Mouse (Mus musculus) liver, adult 2 months (tissue): ENCODE measurements around the gene 2310034G01Rik. TPM values are rescaled to one million over a fixed set of nuclear protein-coding genes. Genes with fewer than 3 reads are reported as not detected.

Experiments
- DNase-seq: peaks from one replicate; pipeline ENCODE4 v3.0.0-alpha.2; 2011; ENCODE audit warnings: low read depth, low spot score; ENCODE audit errors: extremely low read depth
- H3K27ac ChIP-seq: fragments of 200-500 bp; replicated peaks from 2 replicates; pipeline ENCODE4 v1.5.1; 2012; ENCODE audit warnings: low read depth, mild to moderate bottlenecking, control low read depth, inconsistent platforms, low read length; ENCODE audit not compliant: insufficient read depth
- H3K27me3 ChIP-seq: fragments of 200-500 bp; 2 replicates; pipeline ENCODE4 v1.6.1; 2012; ENCODE audit warnings: mild to moderate bottlenecking, moderate library complexity, low read length, inconsistent platforms; ENCODE audit not compliant: control insufficient read depth, insufficient read depth
- H3K36me3 ChIP-seq: fragments of 200-500 bp; 2 replicates; pipeline ENCODE4 v1.6.1; 2012; ENCODE audit warnings: low read length, inconsistent platforms; ENCODE audit not compliant: control insufficient read depth, insufficient read depth
- H3K4me1 ChIP-seq: fragments of 200-500 bp; 2 replicates; pipeline ENCODE4 v1.6.1; 2011; ENCODE audit warnings: low read length; ENCODE audit not compliant: control insufficient read depth, insufficient read depth
- H3K4me3 ChIP-seq: fragments of 200-500 bp; 2 replicates; pipeline ENCODE4 v1.5.1; 2011; ENCODE audit warnings: low read depth, mild to moderate bottlenecking, control low read depth, low read length, moderate library complexity; ENCODE audit not compliant: insufficient read depth
- H3K79me2 ChIP-seq: fragments of 200-500 bp; 2 replicates; pipeline ENCODE4 v1.6.1; 2012; ENCODE audit warnings: inconsistent platforms, mild to moderate bottlenecking, low read length, moderate library complexity; ENCODE audit not compliant: control insufficient read depth, insufficient read depth
- H3K9ac ChIP-seq: fragments of 200-500 bp; 2 replicates; pipeline ENCODE4 v1.6.1; 2012; ENCODE audit warnings: low read depth, mild to moderate bottlenecking, control low read depth, inconsistent platforms, low read length
- CTCF ChIP-seq: fragments of 200-500 bp; IDR thresholded peaks from 2 replicates; pipeline ENCODE4 v1.5.1; 2011; ENCODE audit warnings: low read depth, low read length, control low read depth
- POLR2A ChIP-seq: fragments of 200-500 bp; IDR thresholded peaks from 2 replicates; pipeline ENCODE4 v1.6.1; 2011; ENCODE audit warnings: low read length, control low read depth; ENCODE audit not compliant: insufficient read depth; ENCODE audit errors: extremely low read depth
- WGBS: fragments of 180-500 bp; shearing (Covaris S2); methylation state at CpG from one replicate; pipeline ENCODE4 v1.1.7; 2018; 5-methylcytosine and 5-hydroxymethylcytosine counted together
- polyA plus RNA-seq: library from polyadenylated mRNA; depleted of rRNA; stranded (reverse); fragments of >200 nt; gene quantifications from 2 replicates; pipeline ENCODE4 v1.2.3, GENCODE M21; 2012
- total RNA-seq: library from RNA; depleted of rRNA; stranded (reverse); fragments of >200 nt; gene quantifications from 2 replicates; pipeline ENCODE4 v1.2.3, GENCODE M21; 2014

The 2310034G01Rik gene
- total and polyA plus RNA-seq, 2 experiments = 0.09 to 0.10 TPM

DNA sequence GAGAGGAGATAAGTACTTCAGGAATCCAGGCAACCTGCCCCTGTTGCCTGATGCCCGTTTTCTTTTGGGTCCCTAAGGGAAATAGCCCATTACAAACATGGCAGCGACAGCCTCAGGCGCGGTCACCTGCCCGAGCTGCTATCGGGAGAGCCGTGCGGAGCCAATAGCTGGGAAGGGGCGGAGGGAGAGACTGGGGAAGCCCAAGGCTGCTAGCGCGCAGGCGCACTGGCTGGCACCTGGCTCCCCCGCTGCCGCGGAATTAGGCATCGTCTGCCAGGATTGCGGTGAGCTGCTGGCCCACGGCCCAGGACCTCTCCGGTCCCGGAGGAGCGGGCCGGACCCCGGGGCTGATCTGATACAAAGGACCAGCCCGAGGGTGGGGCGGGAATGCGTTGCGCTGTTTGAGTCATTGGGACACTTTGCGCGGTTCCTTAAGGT, 6.6 kb upstream of the 2310034G01Rik start:
- 0 out of 2 replicates have a peak, but pooled peaks cover 2% of the 10 kb centered on the region for H3K4me1 ChIP-seq
- DNase-seq = peak; percentile 83
- H3K27ac ChIP-seq = no peak overlapping the region
- H3K27me3 ChIP-seq = no peaks in the 10 kb centered on the region
- no peaks in the 10 kb centered on the region for H3K79me2 ChIP-seq
- H3K36me3 ChIP-seq = no peaks in the 10 kb centered on the region
- peak overlapping the region; percentile 80 for H3K9ac ChIP-seq
- H3K4me3 ChIP-seq = peak overlapping the region; percentile 85
- 0 out of 2 replicates have a peak, but pooled peaks have one; percentile 24 for TF ChIP-seq POLR2A
- no peak for TF ChIP-seq CTCF
- WGBS = 1% methylated on average over 29 of the region's 29 CpGs

DNA sequence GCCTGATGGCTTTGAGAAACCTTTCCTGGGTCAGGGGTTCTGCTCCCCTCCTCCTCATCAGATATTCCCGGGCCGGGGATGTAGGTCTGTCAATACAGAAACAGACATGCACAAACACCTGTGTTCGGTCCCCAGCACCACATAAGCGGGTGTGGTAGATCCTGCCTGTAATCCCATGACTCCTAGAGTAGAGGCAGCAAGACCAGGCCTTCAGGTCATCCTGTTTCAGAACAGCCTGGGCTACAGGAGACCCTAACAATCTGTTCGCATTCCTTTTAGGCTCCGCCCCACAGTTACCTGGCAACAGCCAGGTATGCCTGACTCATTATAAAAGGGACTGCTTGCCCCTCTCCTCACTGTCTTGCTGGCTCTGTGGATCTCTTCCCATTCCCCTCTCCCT, 552 bp downstream of the 2310034G01Rik start:
- no peak overlapping the region for H3K27ac ChIP-seq
- no peak overlapping the region for H3K4me3 ChIP-seq
- no peak for DNase-seq
- no peak overlapping the region for H3K9ac ChIP-seq
- H3K36me3 ChIP-seq = no peaks in the 10 kb centered on the region
- no peaks in the 10 kb centered on the region for H3K79me2 ChIP-seq
- H3K27me3 ChIP-seq = no peaks in the 10 kb centered on the region
- WGBS = 53% methylated on average over 6 of the region's 6 CpGs
- TF ChIP-seq CTCF = no peak
- TF ChIP-seq POLR2A = no peak
- peaks cover 4% of the 10 kb centered on the region; the same call in 1 of the 2 replicates for H3K4me1 ChIP-seq

DNA sequence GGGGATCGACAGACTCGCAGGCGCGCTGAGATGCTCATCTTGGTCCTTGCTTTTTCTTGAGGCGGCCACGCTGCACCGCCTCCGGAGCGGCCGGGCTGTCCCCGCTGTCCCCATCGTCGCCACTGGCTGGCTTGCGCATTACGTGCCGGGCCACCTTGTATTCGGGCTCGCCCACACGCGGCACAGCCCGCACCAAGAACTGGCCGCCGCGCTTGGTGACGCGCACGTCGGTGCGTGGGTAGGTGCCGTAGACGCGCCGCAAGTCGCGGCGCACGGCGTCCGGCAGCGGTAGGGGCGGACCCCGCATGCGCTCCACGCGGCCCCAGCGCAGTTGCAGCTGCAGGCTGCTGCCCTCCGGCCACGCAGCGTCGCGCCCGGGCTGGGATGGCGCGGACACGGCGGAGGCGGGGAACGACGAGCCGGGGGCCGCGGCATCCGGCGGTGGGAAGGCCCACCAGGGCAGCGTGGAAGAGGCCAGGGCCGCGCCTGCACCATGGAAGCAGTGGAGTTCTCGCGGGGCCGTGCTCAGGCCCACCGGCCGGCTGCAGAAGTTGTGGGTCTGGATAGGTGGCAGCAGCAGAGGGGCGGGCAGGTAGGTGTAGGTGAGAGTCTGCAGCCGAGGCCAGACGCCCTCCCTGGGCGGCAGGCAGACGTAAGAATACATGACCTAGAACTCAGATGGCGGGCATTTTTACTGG, 1.2 kb downstream of the 2310034G01Rik start:
- WGBS = under 1% methylated on average over 77 of the region's 78 CpGs
- H3K9ac ChIP-seq = peak overlapping the region; percentile 80
- no peak for TF ChIP-seq POLR2A
- no peak for TF ChIP-seq CTCF
- H3K4me3 ChIP-seq = peak overlapping the region; percentile 74
- H3K36me3 ChIP-seq = no peaks in the 10 kb centered on the region
- no peaks in the 10 kb centered on the region for H3K79me2 ChIP-seq
- DNase-seq = no peak
- no peak overlapping the region for H3K27ac ChIP-seq
- peaks cover 4% of the 10 kb centered on the region; the same call in 1 of the 2 replicates for H3K4me1 ChIP-seq
- no peaks in the 10 kb centered on the region for H3K27me3 ChIP-seq

- Histone ChIP-seq H3K4me3 (peak overlapping the region; percentile 74), H3K4me1 (peaks cover 4% of the 10 kb centered on the region; the same call in 1 of the 2 replicates), H3K9ac (peak overlapping the region; percentile 80; the same call in 1 of the 2 replicates), H3K27ac (no peak overlapping the region), H3K36me3 (no peaks in the 10 kb centered on the region), H3K27me3 (no peaks in the 10 kb centered on the region), H3K79me2 (no peaks in the 10 kb centered on the region)
- no peak for DNase-seq
- TF ChIP-seq POLR2A = no peak
- TF ChIP-seq CTCF = no peak
- 23% methylated on average over 14 of the region's 14 CpGs for WGBS
These were observed 2.0 kb downstream of the 2310034G01Rik start for GRCm38 (mm10) chr19:46347936-46348668.

- peaks cover 4% of the 10 kb centered on the region; the same call in 1 of the 2 replicates for H3K4me1 ChIP-seq
- TF ChIP-seq POLR2A (no peak), CTCF (no peak)
These were observed 3.0 kb downstream of the 2310034G01Rik start for GRCm38 (mm10) chr19:46347146-46347545.

More at GRCm38 (mm10) chr19:46347146-46347545, 3.0 kb downstream of the 2310034G01Rik start:
- H3K27me3 ChIP-seq = no peaks in the 10 kb centered on the region
- no peak overlapping the region for H3K9ac ChIP-seq
- no peaks in the 10 kb centered on the region for H3K79me2 ChIP-seq
- H3K36me3 ChIP-seq = no peaks in the 10 kb centered on the region
- no peak overlapping the region for H3K4me3 ChIP-seq
- no peak for DNase-seq
- no peak overlapping the region for H3K27ac ChIP-seq
- WGBS = 100% methylated on average over 1 of the region's 1 CpGs
